Mouse (Mus musculus) 3T3-L1 (cell line): ENCODE measurements around the gene Brcc3.

Experiments used
- DNase-seq: peaks from one replicate; pipeline ENCODE4 v3.0.0-alpha.2; 2015; ENCODE audit warnings: low read depth, low spot score

Brcc3 gene

GRCm38 (mm10) chrX:75415936-75416785 lies at the start of gene Brcc3, which contains the start of the genes Cmc4 and Mtcp1:
Gene Brcc3 (plus strand): TSS chrX:75416628.
Gene Cmc4 (minus strand): TSS chrX:75416584.
Gene Mtcp1 (minus strand): TSS chrX:75416588.
- DNase-seq, result peak; percentile 91

GRCm38 (mm10) chrX:75370197-75370596 lies 46.2 kb upstream of the Brcc3 start:
- DNase-seq, result no peak

DNA sequence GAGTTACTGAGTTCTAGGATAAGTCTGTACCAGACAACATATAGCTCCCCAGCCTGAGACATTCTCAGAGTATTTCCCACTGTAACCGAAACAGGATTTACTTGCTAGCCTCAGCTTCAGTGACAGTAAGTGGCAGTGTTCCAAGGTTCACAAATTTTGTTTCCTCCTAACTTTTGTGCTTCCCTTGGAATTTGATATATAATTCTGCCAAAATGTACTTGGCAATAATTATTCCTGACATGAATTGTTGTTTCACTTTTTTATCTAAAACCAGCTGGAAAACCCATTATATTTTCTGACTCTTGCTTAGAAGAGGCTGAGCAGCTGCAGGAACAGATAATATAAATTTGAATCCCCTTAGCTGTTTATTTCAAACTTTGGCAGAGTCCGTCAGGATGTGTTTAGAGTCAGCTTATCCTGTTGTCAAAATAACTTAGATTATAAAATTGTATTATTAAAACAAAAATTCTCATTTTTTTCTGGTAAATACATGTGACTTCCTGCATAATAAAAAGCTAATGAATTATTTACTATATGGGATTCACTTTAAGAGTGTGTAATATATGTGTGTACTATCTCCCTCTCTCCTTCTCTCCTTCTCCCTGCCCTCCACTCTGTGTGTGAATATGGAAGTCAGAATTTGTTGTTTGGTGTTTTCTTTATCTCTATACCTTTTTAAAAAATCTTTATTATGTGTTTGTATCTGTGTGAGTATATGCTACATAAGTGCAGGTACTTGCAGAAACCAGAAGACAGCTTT lies 43.6 kb upstream of the Brcc3 start:
- peak; percentile 10 for DNase-seq

DNA sequence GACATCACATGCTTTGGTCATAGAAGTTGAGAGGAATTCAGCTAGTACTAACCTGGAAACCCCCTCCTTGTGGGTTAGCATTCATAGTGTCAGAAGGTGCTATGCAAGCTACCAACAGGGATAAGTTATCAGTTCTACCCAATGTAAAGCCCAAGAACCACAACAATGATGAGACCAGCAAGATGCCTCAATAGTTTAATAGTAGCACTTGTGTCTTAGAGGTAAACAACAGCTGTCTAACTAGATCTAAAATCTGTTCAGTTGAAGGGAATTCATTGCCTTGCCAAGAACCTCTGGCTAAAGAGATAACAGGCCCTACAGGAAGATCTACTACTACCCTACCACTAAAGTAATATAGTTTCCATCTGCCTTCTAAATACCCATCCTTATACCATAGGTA lies 39.6 kb upstream of the Brcc3 start:
- DNase-seq, result no peak

- DNase-seq, result peak; percentile 58
Measured at GRCm38 (mm10) chrX:75381176-75381575, 35.3 kb upstream of the Brcc3 start.

DNA sequence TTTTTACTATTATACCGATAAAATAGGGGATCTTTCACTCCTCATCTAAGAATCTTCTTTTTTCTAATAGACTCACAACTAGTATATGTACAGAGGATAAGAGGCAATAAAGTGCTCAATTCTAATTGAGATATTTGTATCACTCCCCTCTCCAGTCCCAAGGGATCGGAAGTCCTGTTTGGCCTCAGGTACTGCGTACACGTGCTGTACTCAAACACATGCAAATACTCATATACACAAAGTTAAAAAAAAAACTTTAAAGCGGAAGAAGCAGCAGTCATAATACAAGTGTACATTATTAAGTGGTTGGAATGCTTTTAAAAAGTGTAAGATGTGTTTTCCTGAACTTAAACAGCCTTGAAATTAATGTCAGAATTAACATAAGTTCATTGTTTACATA lies 34.7 kb upstream of the Brcc3 start:
- peak; percentile 20 for DNase-seq

- peak; percentile 92 for DNase-seq
Measured at GRCm38 (mm10) chrX:75382195-75382771, 34.1 kb upstream of the Brcc3 start, which contains the start of the genes Fundc2 and F8. Gene Fundc2 (plus strand): TSS chrX:75382399. Gene F8 (minus strand): TSS chrX:75382615.

- DNase-seq, result no peak
Measured at GRCm38 (mm10) chrX:75399471-75399870, 17.0 kb upstream of the Brcc3 start.

GRCm38 (mm10) chrX:75402668-75403067 lies 13.8 kb upstream of the Brcc3 start:
- no peak for DNase-seq

DNA sequence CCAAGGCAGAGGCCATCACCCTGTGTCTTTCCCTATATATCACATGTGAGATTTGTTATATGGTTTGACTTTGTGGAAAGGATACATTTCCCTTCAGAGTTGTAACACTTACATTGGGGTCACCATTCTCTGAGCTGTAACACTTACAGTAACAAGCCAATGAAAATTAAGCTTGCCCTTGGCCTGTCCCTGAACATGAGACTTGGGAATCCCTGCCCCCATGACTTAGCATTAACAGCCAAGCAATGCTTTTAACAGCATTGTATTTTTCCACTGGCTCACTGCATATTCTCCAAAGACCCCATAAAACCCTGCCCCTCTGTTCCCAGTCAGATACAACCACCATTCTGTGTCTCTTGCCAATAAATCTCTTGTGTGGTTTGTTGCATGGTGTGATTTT lies 13.1 kb upstream of the Brcc3 start:
- DNase-seq, result no peak

DNA sequence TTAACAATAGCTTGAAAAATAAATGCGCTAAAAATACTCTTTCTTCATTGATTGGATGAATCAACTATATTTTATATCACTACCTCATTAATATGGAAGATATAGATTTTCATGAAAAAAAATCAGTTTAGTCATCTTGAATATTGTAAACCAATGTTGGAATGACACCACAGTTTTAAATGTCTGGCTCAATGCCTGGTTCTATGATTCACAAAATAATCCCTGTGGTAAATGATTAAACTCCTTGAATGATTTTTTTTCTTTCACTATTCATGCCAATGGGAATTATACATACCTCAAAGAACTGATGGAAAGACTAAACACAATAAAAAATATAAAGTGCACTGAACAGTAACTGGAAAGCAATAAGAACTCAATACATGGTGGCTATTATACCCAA lies 6.7 kb upstream of the Brcc3 start:
- DNase-seq, result peak; percentile 74

DNA sequence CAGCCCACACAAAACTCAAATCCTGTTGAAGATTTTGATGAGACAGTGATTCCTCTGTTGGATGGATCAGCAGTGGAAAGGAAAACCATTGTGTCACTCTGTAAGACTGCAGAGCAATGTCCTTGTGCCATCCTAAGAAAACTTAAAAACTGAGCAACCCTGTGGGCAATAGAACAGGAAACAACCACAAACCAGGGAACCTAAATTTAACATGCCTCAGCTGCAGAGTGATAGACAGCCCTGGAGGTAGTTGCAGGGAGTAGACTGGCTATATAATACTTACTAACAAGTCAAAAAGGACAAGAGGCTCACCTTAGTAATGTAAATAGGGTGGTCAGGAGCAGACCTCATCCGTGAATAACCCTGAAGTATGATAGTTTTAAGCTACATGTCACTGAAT lies 38.2 kb downstream of the Brcc3 start:
- no peak for DNase-seq

GRCm38 (mm10) chrX:75475182-75475644 lies 58.8 kb downstream of the Brcc3 start:
- DNase-seq, result peak; percentile 73

GRCm38 (mm10) chrX:75489886-75490285 lies 73.5 kb downstream of the Brcc3 start:
- no peak for DNase-seq
